Mouse (Mus musculus) skeletal muscle tissue, adult 2 months (tissue): ENCODE measurements around the gene Ankrd49.

Source experiments
- DNase-seq: peaks from one replicate; pipeline ENCODE4 v3.0.0-alpha.2; 2012; ENCODE audit warnings: low read depth, low spot score

Gene Ankrd49

GRCm38 (mm10) chr9:14740151-14740924, 44.3 kb downstream of the Ankrd49 start, which contains the start of gene Piwil4:
Piwil4 (minus strand) TSS chr9:14740733.
- no peak for DNase-seq

DNA sequence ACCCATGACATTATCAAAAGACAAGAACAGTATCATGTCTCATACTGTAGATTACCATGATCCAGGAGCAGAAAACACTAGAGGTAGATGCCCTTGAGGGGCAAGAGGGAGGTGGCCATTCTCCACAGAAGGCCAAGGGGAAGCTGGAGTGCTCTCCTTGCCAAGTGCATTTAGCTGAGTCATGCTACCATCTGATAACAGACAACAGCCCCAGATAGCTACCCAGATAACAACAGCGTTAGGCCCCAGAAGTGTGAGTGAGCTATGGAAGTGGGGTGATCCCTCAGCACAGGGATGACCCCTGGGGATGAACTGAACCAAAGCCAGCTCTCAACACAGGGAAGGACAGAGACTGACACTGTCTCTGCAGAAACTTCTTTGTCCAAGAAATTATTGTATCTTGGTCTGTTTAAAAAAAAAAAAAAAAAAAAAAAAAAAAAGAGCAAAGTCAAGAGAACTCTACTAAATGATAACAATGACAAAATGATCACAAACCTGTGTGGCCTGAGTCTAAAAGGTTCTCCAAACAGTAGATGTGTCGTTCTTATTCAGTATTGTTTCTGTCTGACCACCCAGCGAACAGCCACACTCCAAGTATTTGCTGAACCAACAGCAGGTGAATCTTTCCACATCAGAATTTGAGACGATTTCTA, 45.0 kb downstream of the Ankrd49 start:
- DNase-seq: no peak

DNA sequence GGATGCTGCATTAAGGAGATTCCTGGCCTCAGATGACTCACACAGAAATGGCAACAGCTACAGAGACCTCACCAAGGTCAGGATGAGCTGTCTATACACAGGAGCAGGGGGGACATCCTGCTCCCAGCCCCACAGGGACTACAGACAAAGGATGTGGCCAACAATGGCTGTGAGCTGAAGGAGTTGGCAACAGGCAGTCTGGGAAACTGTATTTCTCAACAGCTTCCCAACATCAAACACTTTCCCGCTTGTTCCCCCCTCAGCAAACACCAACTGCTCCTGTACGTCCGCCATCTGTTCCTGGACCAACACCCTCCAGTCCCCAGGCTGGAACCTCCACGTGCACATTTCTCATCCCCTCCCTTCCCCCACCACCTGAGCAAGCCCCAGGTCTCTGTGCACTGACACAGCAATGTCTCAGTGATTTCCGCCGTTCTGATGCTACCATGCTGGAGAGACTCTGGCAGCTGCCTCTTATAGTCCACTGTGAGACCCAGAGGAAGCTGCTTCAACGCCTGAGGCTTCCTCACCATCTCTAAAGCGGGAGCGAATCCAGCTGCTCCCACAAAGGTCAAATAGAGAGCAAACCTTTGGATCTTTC, 53.6 kb downstream of the Ankrd49 start:
- DNase-seq: no peak
